ENCODE assay signal across 9 mouse cellular contexts in the genomic region with DNA sequence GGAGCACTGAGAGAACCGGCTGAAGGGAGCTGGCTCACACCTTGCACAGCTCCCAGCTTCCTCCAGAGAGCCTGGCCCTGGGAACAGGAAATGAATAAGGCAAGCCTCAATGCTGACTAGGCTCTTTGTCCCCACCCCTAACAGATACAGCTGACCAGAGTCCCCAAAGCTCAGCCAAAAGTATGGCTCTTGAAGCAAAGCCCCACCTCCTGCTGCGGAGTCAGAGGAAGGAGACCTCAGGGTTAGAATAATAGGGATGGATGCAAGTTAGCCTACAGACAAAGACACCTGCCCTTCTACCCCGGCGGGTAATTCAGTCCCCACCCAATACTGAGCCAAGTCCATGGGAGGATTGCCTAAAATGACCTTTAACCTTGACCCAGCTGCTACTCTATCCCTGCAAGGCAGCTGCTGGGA. TPM values are rescaled to one million over a fixed set of nuclear protein-coding genes. Genes with fewer than 3 reads are reported as not detected.
DNase-seq lines count a peak whose midpoint lies in the region; ATAC-seq and TF ChIP-seq lines count a peak whose summit lies in the region.
"Had no signal": no experiment of that assay in that cellular context is flagged by ENCODE, and none has a peak within 500 bp of the region (broad histone marks: within the 10 kb centered on the region; RNA-seq: fewer than 3 reads in every experiment).

No protein-coding gene starts in this region.

- no peak overlapping the region for H3K9ac ChIP-seq in kidney, postnatal 0 days (ENCODE audit: low read depth, low read length)
- H3K9ac ChIP-seq in stomach, embryonic 15.5 days = no peak overlapping the region

- no peaks in the 10 kb centered on the region for H3K36me3 ChIP-seq in kidney, postnatal 0 days (ENCODE audit: insufficient read depth, low read length)
- H3K36me3 ChIP-seq in stomach, embryonic 15.5 days = no peaks in the 10 kb centered on the region

- no peak for TF ChIP-seq CTCF in kidney, postnatal 0 days (IDR thresholded peaks at IDR 0.05; ENCODE audit: low read depth)

- no peaks in the 10 kb centered on the region for H3K27me3 ChIP-seq in kidney, postnatal 0 days (ENCODE audit: insufficient read depth, low read length)
- H3K27me3 ChIP-seq in stomach, embryonic 15.5 days (replicated peaks) = no peaks in the 10 kb centered on the region

- WGBS in kidney, postnatal 0 days = 24% methylated on average over 4 of the region's 4 CpGs
- 46% methylated on average over 4 of the region's 4 CpGs for WGBS in stomach, embryonic 15.5 days

- no peaks in the 10 kb centered on the region for H3K9me3 ChIP-seq in kidney, postnatal 0 days (replicated peaks; ENCODE audit: low read length)
- no peaks in the 10 kb centered on the region for H3K9me3 ChIP-seq in stomach, embryonic 15.5 days

- H3K27ac ChIP-seq in kidney, postnatal 0 days = peak overlapping the region; percentile 60; the same call in 1 of the 2 replicates
- peak overlapping the region; percentile 54; the same call in 1 of the 2 replicates for H3K27ac ChIP-seq in stomach, embryonic 15.5 days
- H3K27ac ChIP-seq: heart, adult 2 months had no signal

- ATAC-seq in granulocyte monocyte progenitor cell, adult 5-6 weeks (replicated peaks; ENCODE audit: poor library complexity, severe bottlenecking) = peak; percentile 80
- no peak for ATAC-seq in kidney, postnatal 0 days (replicated peaks; ENCODE audit: low FRiP score, low read depth)
- ATAC-seq in stomach, embryonic 15.5 days (ENCODE audit: insufficient read depth, low FRiP score, low read depth) = peak; percentile 61

- no peak overlapping the region for H3K4me2 ChIP-seq in kidney, postnatal 0 days (ENCODE audit: low read length)
- H3K4me2 ChIP-seq in stomach, embryonic 15.5 days = no peak overlapping the region

- no peak overlapping the region for H3K4me3 ChIP-seq in kidney, postnatal 0 days (replicated peaks; ENCODE audit: low read depth, low read length)
- H3K4me3 ChIP-seq in stomach, embryonic 15.5 days (replicated peaks) = no peak overlapping the region
- H3K4me3 ChIP-seq: heart, adult 2 months had no signal

- peak; percentile 20 for DNase-seq in lung, postnatal 36 days
- DNase-seq in lung, postnatal 25 days (ENCODE audit: low spot score) = no peak
- peak; percentile 61 for DNase-seq in kidney, postnatal 0 days (ENCODE audit: low spot score)
- DNase-seq in neural tube, embryonic 10.5 days (ENCODE audit: extremely low spot score, low spot score) = no peak
- no peak for DNase-seq in embryo, embryonic 10 days (ENCODE audit: low spot score)
- DNase-seq in gastrocnemius, postnatal 4 days (ENCODE audit: low spot score in 2 of 2) = no peak

- peaks cover 34% of the 10 kb centered on the region for H3K4me1 ChIP-seq in kidney, postnatal 0 days (replicated peaks; ENCODE audit: insufficient read depth, low read length)
- H3K4me1 ChIP-seq in stomach, embryonic 15.5 days = peaks cover 11% of the 10 kb centered on the region; the same call in 1 of the 2 replicates

RNA-seq across cellular contexts. Expression of a gene that starts 22.7 kb away (rescaled TPM):
- total RNA-seq in granulocyte monocyte progenitor cell, adult 5-6 weeks (2014; fragmentation: Nextera tagmentation) = 43.2 and 53.8 TPM in 2 replicates
- total RNA-seq in granulocyte monocyte progenitor cell, adult 5-6 weeks (2017) = 30.6 and 51.1 TPM in 2 replicates
- 57.6 and 66.5 TPM in 2 replicates for polyA plus RNA-seq in kidney, postnatal 0 days (2015; fragmentation: Nextera tagmentation; extraction: Ambion mirVana)
- 38.1 and 44.6 TPM in 2 replicates for polyA plus RNA-seq in stomach, embryonic 15.5 days (2015; fragmentation: Nextera tagmentation; extraction: Ambion mirVana)
- 10 to 100 TPM; 67.8 to 85.9 TPM for total RNA-seq in gastrocnemius, postnatal 4 days (2021)

RNA-seq across cellular contexts. Expression of a gene that starts 34.2 kb away (rescaled TPM):
- total RNA-seq in granulocyte monocyte progenitor cell, adult 5-6 weeks (2014; fragmentation: Nextera tagmentation) = 10.3 and 10.7 TPM in 2 replicates
- total RNA-seq in granulocyte monocyte progenitor cell, adult 5-6 weeks (2017) = 3.0 and 3.1 TPM in 2 replicates
- 27.8 and 36.4 TPM in 2 replicates for polyA plus RNA-seq in kidney, postnatal 0 days (2015; fragmentation: Nextera tagmentation; extraction: Ambion mirVana)
- 17.0 and 19.9 TPM in 2 replicates for polyA plus RNA-seq in stomach, embryonic 15.5 days (2015; fragmentation: Nextera tagmentation; extraction: Ambion mirVana)
- 1 to 10 TPM; 6.2 to 7.3 TPM for total RNA-seq in gastrocnemius, postnatal 4 days (2021)

RNA-seq across cellular contexts. Expression of a gene that starts 43.3 kb away (rescaled TPM):
- 63.7 and 100 TPM in 2 replicates for total RNA-seq in granulocyte monocyte progenitor cell, adult 5-6 weeks (2014; fragmentation: Nextera tagmentation)
- 34.0 and 40.1 TPM in 2 replicates for total RNA-seq in granulocyte monocyte progenitor cell, adult 5-6 weeks (2017)
- polyA plus RNA-seq in kidney, postnatal 0 days (2015; fragmentation: Nextera tagmentation; extraction: Ambion mirVana) = 357 and 408 TPM in 2 replicates
- 273 and 275 TPM in 2 replicates for polyA plus RNA-seq in stomach, embryonic 15.5 days (2015; fragmentation: Nextera tagmentation; extraction: Ambion mirVana)
- total RNA-seq in gastrocnemius, postnatal 4 days (2021) = 100 to 1,000 TPM; 151 to 166 TPM

RNA-seq across cellular contexts. Expression of a gene that starts 48.0 kb away (rescaled TPM):
- not detected in 2 replicates for total RNA-seq in granulocyte monocyte progenitor cell, adult 5-6 weeks (2014; fragmentation: Nextera tagmentation)
- not detected in 2 replicates for total RNA-seq in granulocyte monocyte progenitor cell, adult 5-6 weeks (2017)
- 107 and 114 TPM in 2 replicates for polyA plus RNA-seq in kidney, postnatal 0 days (2015; fragmentation: Nextera tagmentation; extraction: Ambion mirVana)
- polyA plus RNA-seq in stomach, embryonic 15.5 days (2015; fragmentation: Nextera tagmentation; extraction: Ambion mirVana) = 126 and 139 TPM in 2 replicates
- total RNA-seq in gastrocnemius, postnatal 4 days (2021) = 100 to 1,000 TPM; 222 to 237 TPM

Comparison
In these comparisons a context has a peak if more than half of its experiments do, and no peak if none do; other contexts are left out.
1. DNase-seq: peak in lung, postnatal 36 days (single experiment) and kidney, postnatal 0 days (single experiment); none in lung, postnatal 25 days (single experiment), neural tube, embryonic 10.5 days (single experiment), embryo, embryonic 10 days (single experiment) and gastrocnemius, postnatal 4 days (0 of 2).